Mouse (Mus musculus): ENCODE measurements around the gene Pcp4. TPM values are rescaled to one million over a fixed set of nuclear protein-coding genes. Genes with fewer than 3 reads are reported as not detected.

Pcp4 gene
- polyA plus RNA-seq, 1 experiment: 1,304 TPM

- DNase-seq: no peak
- H3K27me3 ChIP-seq (ENCODE audit: control insufficient read depth, insufficient read depth, low read length): no peaks in the 10 kb centered on the region; the same call in 1 of the 2 replicates
- 77% methylated on average over 5 of the region's 5 CpGs for WGBS
- no peaks in the 10 kb centered on the region for H3K4me1 ChIP-seq (ENCODE audit: control insufficient read depth, insufficient read depth, low read length)
- TF ChIP-seq CTCF (IDR thresholded peaks at IDR 0.05; ENCODE audit: borderline replicate concordance, insufficient read depth, low read depth, low read length) (no peak), POLR2A (IDR thresholded peaks at IDR 0.05; ENCODE audit: borderline replicate concordance, insufficient read depth, low read length) (no peak)
- no peak overlapping the region for H3K27ac ChIP-seq (ENCODE audit: insufficient read depth, low read length)
- no peak overlapping the region for H3K4me3 ChIP-seq (replicated peaks; ENCODE audit: insufficient read depth, low read depth, low read length)
These were observed 20.6 kb downstream of the Pcp4 start for GRCm38 (mm10) chr16:96488038-96488437.

- Histone ChIP-seq H3K27me3 (ENCODE audit: control insufficient read depth, insufficient read depth, low read length) (no peaks in the 10 kb centered on the region; the same call in 1 of the 2 replicates), H3K27ac (ENCODE audit: insufficient read depth, low read length) (no peak overlapping the region), H3K4me3 (replicated peaks; ENCODE audit: insufficient read depth, low read depth, low read length) (no peak overlapping the region), H3K4me1 (ENCODE audit: control insufficient read depth, insufficient read depth, low read length) (no peaks in the 10 kb centered on the region)
- TF ChIP-seq POLR2A (IDR thresholded peaks at IDR 0.05; ENCODE audit: borderline replicate concordance, insufficient read depth, low read length) (no peak), CTCF (IDR thresholded peaks at IDR 0.05; ENCODE audit: borderline replicate concordance, insufficient read depth, low read depth, low read length) (no peak)
- 35% methylated on average over 3 of the region's 3 CpGs for WGBS
- no peak for DNase-seq
These were observed 24.1 kb downstream of the Pcp4 start for GRCm38 (mm10) chr16:96491530-96491929.

DNA sequence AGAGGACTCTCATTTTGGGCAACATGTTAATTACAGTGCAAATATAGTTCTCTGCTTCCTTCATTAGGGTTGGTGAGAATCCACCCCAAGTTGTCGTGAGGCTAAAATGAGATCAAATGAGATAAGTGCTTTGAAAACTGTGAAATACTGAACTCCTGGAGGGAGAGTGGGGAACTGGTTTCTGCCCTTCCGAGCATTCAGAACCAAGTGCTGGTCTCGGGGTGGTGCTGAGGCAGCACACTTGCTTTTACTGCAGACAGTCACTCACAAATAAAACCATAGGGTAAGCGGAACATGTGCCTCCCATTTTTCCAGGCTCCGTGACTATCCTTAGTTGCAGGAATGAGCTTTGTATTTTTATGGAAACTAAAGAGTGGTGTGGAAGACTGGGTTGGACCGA, 26.7 kb downstream of the Pcp4 start:
- Histone ChIP-seq H3K27ac (ENCODE audit: insufficient read depth, low read length) (no peak overlapping the region), H3K27me3 (ENCODE audit: control insufficient read depth, insufficient read depth, low read length) (no peaks in the 10 kb centered on the region; the same call in 1 of the 2 replicates), H3K4me1 (ENCODE audit: control insufficient read depth, insufficient read depth, low read length) (no peaks in the 10 kb centered on the region), H3K4me3 (replicated peaks; ENCODE audit: insufficient read depth, low read depth, low read length) (no peak overlapping the region)
- WGBS: 93% methylated on average over 6 of the region's 6 CpGs
- TF ChIP-seq CTCF (IDR thresholded peaks at IDR 0.05; ENCODE audit: borderline replicate concordance, insufficient read depth, low read depth, low read length) (no peak), POLR2A (IDR thresholded peaks at IDR 0.05; ENCODE audit: borderline replicate concordance, insufficient read depth, low read length) (no peak)
- no peak for DNase-seq

GRCm38 (mm10) chr16:96498951-96499350, 31.5 kb downstream of the Pcp4 start:
- WGBS: 72% methylated on average over 7 of the region's 7 CpGs
- no peak overlapping the region for H3K27ac ChIP-seq (ENCODE audit: insufficient read depth, low read length)
- no peak for DNase-seq
- TF ChIP-seq POLR2A (IDR thresholded peaks at IDR 0.05; ENCODE audit: borderline replicate concordance, insufficient read depth, low read length): no peak
- TF ChIP-seq CTCF (IDR thresholded peaks at IDR 0.05; ENCODE audit: borderline replicate concordance, insufficient read depth, low read depth, low read length): no peak
- H3K27me3 ChIP-seq (ENCODE audit: control insufficient read depth, insufficient read depth, low read length): no peaks in the 10 kb centered on the region
- no peak overlapping the region for H3K4me3 ChIP-seq (replicated peaks; ENCODE audit: insufficient read depth, low read depth, low read length)
- no peaks in the 10 kb centered on the region for H3K4me1 ChIP-seq (ENCODE audit: control insufficient read depth, insufficient read depth, low read length)

DNA sequence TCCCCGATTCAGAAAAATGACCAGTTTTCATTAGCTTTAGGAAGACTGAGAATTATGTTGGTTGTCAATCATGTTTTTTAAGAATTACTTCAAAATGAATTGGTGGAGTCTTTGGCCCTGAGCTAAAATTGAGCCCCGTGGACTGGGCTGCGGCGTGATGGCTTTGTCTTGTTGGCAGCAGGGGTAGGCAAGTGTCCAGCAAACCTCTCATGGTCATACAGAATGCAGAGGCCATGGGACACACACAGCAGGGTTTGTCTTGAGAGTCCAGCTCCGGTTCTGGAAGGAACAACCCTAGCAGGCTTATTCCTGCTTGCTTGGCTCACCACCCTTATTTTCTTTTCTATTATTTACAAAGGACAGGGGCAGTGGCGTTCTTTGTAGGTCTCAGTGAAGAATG, 33.8 kb downstream of the Pcp4 start:
- Histone ChIP-seq H3K27ac (ENCODE audit: insufficient read depth, low read length) (no peak overlapping the region), H3K4me1 (ENCODE audit: control insufficient read depth, insufficient read depth, low read length) (no peaks in the 10 kb centered on the region), H3K27me3 (ENCODE audit: control insufficient read depth, insufficient read depth, low read length) (no peaks in the 10 kb centered on the region), H3K4me3 (replicated peaks; ENCODE audit: insufficient read depth, low read depth, low read length) (no peak overlapping the region)
- WGBS: 23% methylated on average over 6 of the region's 6 CpGs
- DNase-seq: no peak
- TF ChIP-seq POLR2A (IDR thresholded peaks at IDR 0.05; ENCODE audit: borderline replicate concordance, insufficient read depth, low read length) (no peak), CTCF (IDR thresholded peaks at IDR 0.05; ENCODE audit: borderline replicate concordance, insufficient read depth, low read depth, low read length) (no peak)

DNA sequence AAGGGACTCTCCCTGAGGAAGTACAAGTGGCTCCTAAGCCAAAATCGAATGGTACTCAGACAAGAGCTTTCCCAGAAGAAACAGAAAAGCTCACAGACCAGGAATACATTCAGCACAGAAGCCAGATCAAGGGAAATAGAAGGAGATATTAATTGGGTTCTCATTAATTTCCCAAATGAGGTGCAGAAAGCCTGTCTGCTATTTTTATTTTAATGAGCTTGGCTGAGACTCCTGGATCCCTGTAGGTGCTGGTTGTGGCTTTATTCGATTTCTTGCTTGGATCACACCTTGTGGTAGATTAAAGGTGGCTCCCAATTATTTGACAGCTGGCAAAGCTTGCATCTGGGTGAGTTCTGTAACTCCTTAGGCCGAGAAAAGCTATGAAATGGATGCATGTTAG, 35.2 kb downstream of the Pcp4 start:
- TF ChIP-seq POLR2A (IDR thresholded peaks at IDR 0.05; ENCODE audit: borderline replicate concordance, insufficient read depth, low read length) (no peak), CTCF (IDR thresholded peaks at IDR 0.05; ENCODE audit: borderline replicate concordance, insufficient read depth, low read depth, low read length) (no peak)
- DNase-seq: no peak
- H3K4me3 ChIP-seq (replicated peaks; ENCODE audit: insufficient read depth, low read depth, low read length): no peak overlapping the region
- no peaks in the 10 kb centered on the region for H3K27me3 ChIP-seq (ENCODE audit: control insufficient read depth, insufficient read depth, low read length)
- no peak overlapping the region; the same call in 1 of the 2 replicates for H3K27ac ChIP-seq (ENCODE audit: insufficient read depth, low read length)
- 69% methylated on average over 3 of the region's 3 CpGs for WGBS
- no peaks in the 10 kb centered on the region for H3K4me1 ChIP-seq (ENCODE audit: control insufficient read depth, insufficient read depth, low read length)

DNA sequence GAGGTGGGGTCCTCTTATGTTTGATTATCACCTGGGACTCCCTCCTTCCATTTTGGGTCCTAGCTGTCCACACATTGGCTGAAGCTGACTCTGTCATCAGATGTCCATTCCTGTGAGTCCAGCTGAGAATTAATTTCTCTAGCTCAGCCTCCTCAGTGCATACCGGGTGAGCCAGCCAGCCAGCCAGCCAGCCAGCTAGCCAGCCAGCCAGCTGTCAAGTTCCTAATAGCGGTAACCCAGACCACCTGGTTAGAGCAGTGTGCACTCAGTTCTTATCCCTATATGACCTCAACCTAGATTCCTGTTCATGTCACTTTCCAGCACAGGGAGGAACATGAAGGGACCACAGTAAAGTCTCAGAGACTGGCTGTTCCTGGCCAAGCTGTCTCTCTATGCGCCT, 47.1 kb downstream of the Pcp4 start:
- no peaks in the 10 kb centered on the region for H3K4me1 ChIP-seq (ENCODE audit: control insufficient read depth, insufficient read depth, low read length)
- WGBS: 52% methylated on average over 3 of the region's 3 CpGs

GRCm38 (mm10) chr16:96527476-96527875, 60.1 kb downstream of the Pcp4 start:
- 99% methylated on average over 3 of the region's 3 CpGs for WGBS
- Histone ChIP-seq H3K27me3 (ENCODE audit: control insufficient read depth, insufficient read depth, low read length) (no peaks in the 10 kb centered on the region), H3K4me3 (replicated peaks; ENCODE audit: insufficient read depth, low read depth, low read length) (no peak overlapping the region), H3K27ac (ENCODE audit: insufficient read depth, low read length) (no peak overlapping the region), H3K4me1 (ENCODE audit: control insufficient read depth, insufficient read depth, low read length) (no peaks in the 10 kb centered on the region)
- DNase-seq: no peak
- TF ChIP-seq CTCF (IDR thresholded peaks at IDR 0.05; ENCODE audit: borderline replicate concordance, insufficient read depth, low read depth, low read length): no peak
- no peak for TF ChIP-seq POLR2A (IDR thresholded peaks at IDR 0.05; ENCODE audit: borderline replicate concordance, insufficient read depth, low read length)

More for the DNA sequence above, 47.1 kb downstream of the Pcp4 start:
- H3K27me3 ChIP-seq (ENCODE audit: control insufficient read depth, insufficient read depth, low read length): no peaks in the 10 kb centered on the region
- H3K27ac ChIP-seq (ENCODE audit: insufficient read depth, low read length): no peak overlapping the region
- TF ChIP-seq CTCF (IDR thresholded peaks at IDR 0.05; ENCODE audit: borderline replicate concordance, insufficient read depth, low read depth, low read length) (no peak), POLR2A (IDR thresholded peaks at IDR 0.05; ENCODE audit: borderline replicate concordance, insufficient read depth, low read length) (no peak)
- DNase-seq: no peak
- no peak overlapping the region for H3K4me3 ChIP-seq (replicated peaks; ENCODE audit: insufficient read depth, low read depth, low read length)

Data from cerebellum, adult 2 months (tissue).